Mouse (Mus musculus): Measurements from ENCODE around the gene Gzmm. TPM values are rescaled to one million over a fixed set of nuclear protein-coding genes. Genes with fewer than 3 reads are reported as not detected.

Gene Gzmm
- polyA plus RNA-seq, 1 experiment from 2014 or later: not detected

DNA sequence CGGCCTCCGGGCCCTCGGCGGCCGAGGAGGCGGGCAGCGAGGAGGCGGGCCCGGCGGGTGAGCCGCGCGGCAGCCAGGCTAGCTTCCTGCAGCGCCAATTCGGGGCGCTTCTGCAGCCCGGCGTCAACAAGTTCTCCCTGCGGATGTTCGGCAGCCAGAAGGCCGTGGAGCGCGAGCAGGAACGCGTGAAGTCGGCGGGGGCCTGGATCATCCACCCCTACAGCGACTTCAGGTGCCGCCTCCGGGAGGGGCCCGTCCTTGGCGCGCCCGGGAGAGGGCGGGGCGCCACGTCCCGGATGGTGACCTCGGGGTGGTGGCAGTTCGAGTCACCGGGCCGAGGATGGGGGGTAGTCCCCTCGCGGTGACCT is 28.2 kb downstream of the Gzmm start:
- Histone ChIP-seq H3K27ac (no peak overlapping the region), H3K36me3 (ENCODE audit: inconsistent target) (0 out of 2 replicates have a peak, but pooled peaks cover under 1% of the 10 kb centered on the region), H3K79me2 (ENCODE audit: inconsistent target) (no peaks in the 10 kb centered on the region), H3K4me3 (ENCODE audit: inconsistent target) (no peak overlapping the region)
- 0% methylated on average over 42 of the region's 44 CpGs for WGBS (ENCODE audit: missing documents)

DNA sequence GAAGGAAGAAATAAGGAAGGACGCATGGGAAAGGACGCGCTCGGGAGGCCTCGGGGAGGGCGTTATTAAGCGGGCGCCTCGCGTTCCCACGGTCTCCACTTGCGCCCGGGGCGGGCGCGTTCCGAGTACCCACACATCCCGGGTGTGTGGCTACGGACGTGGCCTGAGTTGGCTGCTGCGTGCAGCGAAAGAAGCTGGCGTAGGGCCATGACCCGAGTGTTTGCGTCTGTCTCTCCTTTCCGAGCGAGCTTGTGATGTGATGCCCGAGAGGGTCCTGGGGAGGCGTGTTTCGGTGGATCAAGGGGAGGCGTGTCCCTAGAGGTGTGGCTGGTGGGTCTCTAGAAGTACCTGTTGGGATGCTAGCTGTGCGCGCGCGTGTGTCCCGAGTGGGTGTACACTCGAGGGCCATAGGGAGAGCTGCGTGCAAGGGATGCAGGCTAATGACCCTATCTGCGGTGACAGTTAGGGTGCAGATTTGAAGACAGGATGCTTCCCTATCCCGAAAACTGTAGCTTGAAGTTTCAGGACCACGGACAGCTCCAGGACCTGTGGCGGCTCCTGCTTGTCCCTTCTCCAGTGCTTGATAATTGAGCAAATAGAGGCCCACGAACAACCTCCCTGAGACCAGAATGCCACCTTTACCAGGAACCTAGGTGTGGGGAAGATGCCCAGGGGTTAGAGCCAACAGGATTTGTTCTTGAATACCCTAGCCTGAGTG is 29.0 kb downstream of the Gzmm start:
- no peaks in the 10 kb centered on the region for H3K79me2 ChIP-seq (ENCODE audit: inconsistent target)
- H3K4me3 ChIP-seq (ENCODE audit: inconsistent target): no peak overlapping the region
- no peak overlapping the region for H3K27ac ChIP-seq

DNA sequence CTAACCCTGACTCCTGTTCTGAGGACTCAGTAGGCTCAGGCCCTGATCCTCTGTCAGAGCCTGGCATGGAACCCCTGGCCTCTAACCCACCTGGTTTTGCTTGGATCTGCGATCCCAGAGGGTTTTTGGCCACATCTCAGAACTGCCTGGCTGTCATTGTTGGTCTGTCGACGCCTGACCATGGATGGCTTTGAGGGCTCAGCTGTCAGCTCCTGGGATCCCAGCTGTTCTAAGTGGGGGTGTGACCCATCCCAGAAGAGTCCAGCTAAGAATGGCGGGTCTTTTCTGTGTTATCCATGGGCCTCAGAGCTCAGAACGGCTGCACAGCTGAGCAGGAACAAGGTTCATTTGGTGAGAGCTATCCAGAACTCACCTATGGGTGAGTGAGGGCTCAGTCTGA is 32.3 kb downstream of the Gzmm start:
- 73% methylated on average over 5 of the region's 5 CpGs for WGBS (ENCODE audit: missing documents)
- H3K4me3 ChIP-seq (ENCODE audit: inconsistent target): no peak overlapping the region
- no peaks in the 10 kb centered on the region for H3K79me2 ChIP-seq (ENCODE audit: inconsistent target)
- H3K36me3 ChIP-seq (ENCODE audit: inconsistent target): no peaks in the 10 kb centered on the region
- no peak overlapping the region for H3K27ac ChIP-seq

More for the DNA sequence above, 29.0 kb downstream of the Gzmm start:
- WGBS (ENCODE audit: missing documents): 6% methylated on average over 29 of the region's 43 CpGs
- H3K36me3 ChIP-seq (ENCODE audit: inconsistent target): no peaks in the 10 kb centered on the region

DNA sequence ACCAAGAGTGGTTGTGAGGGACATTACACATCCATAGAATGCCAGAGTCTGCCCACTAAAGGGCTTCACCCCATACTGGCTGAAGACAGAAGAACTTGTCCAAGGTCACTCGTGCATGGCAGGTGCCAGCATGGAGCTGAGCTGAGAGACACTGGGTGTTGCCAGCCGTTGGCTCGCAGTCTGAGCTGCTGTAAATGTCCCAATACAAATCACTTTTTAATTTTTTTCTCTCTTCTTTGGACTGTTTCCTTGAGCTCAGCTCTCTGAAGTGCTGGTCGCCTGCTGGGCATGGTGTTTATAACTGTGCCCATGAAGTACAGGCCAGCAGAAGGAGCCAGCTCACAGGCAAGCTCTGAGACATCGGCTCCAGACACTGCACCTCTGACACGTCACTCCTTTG is 34.2 kb downstream of the Gzmm start:
- Histone ChIP-seq H3K4me3 (ENCODE audit: inconsistent target) (no peak overlapping the region), H3K79me2 (ENCODE audit: inconsistent target) (no peaks in the 10 kb centered on the region), H3K27ac (no peak overlapping the region), H3K36me3 (ENCODE audit: inconsistent target) (no peaks in the 10 kb centered on the region)
- 74% methylated on average over 6 of the region's 6 CpGs for WGBS (ENCODE audit: missing documents)

DNA sequence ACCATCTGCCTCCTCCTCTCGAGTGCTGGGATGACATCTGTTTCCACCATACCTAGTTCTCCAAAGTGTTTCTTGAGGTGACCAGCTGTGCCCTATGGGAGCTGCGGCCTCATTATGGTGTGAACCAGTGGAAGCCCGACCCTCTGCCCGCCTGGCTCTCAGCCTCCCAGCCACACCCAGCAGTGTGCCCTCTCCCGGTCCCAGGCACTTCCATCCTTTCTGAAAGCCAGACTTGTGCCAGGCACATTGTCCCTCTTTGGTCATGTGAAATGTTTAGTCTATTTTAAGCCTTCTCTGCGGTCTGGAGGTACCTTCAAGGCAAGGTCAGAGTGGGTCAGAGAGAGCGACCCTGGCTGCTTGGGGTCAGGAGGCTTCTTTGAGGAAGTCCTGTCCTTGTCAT is 34.9 kb downstream of the Gzmm start:
- no peaks in the 10 kb centered on the region for H3K79me2 ChIP-seq (ENCODE audit: inconsistent target)
- H3K4me3 ChIP-seq (ENCODE audit: inconsistent target): no peak overlapping the region
- H3K27ac ChIP-seq: no peak overlapping the region
- WGBS (ENCODE audit: missing documents): 77% methylated on average over 7 of the region's 7 CpGs
- H3K36me3 ChIP-seq (ENCODE audit: inconsistent target): no peaks in the 10 kb centered on the region

DNA sequence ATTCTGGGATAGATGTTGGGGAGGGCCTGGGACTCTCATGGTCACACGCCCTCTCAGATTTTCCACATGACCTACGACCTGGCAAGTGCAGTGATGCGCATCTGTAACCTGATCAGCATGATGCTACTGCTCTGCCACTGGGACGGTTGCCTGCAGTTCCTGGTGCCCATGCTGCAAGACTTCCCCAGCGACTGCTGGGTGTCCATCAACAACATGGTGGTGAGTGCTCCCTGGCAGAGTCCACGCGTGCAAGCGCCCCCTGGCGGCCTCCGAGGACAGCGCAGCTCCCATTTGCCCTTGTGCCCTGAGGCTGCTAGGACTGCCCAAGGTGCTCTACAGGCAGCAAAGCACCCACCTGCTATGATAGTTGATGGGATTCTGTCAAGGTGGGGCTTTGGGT is 37.3 kb downstream of the Gzmm start:
- Histone ChIP-seq H3K27ac (no peak overlapping the region), H3K79me2 (ENCODE audit: inconsistent target) (no peaks in the 10 kb centered on the region), H3K36me3 (ENCODE audit: inconsistent target) (no peaks in the 10 kb centered on the region), H3K4me3 (ENCODE audit: inconsistent target) (no peak overlapping the region)
- 39% methylated on average over 10 of the region's 11 CpGs for WGBS (ENCODE audit: missing documents)

DNA sequence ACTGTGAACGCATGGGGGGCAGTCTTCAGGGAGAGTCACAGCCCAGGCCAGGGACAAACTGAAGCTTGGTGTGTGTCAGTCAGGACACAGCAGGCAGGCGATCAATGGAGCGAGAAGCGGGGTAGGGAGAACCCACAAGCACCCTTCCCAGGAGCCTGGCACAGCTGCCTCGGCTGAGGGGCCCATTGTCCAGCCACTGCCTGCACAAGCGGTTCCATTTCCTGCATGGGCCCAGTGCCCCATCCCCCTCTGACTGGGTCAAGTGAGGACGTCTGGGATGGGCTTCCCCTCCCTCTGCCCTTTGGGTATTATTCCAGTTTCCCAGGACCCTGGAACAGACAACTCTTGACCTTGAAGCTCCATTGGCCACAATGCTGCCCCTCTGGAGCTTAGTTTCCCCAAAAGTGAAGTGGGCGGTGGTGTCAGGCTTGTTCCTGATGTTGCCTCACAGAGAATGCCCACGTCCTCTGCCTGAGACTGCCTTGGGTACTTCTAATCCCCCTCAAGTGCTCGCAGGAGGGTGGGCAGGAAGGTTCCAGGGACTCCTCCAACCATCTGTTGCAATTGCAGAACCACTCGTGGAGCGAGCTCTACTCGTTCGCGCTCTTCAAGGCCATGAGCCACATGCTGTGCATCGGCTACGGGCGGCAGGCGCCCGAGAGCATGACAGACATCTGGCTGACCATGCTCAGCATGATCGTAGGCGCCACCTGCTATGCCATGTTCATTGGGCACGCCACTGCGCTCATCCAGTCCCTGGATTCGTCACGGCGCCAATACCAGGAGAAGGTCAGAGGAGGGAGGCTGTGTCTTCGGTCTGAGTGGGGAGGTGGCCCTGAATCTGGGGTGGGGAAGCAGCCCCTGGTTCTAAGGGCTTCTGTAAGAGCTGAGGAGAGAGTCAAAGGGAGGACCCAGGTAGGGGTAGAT is 39.8 kb downstream of the Gzmm start:
- no peak overlapping the region for H3K27ac ChIP-seq
- 70% methylated on average over 25 of the region's 28 CpGs for WGBS (ENCODE audit: missing documents)
- no peak overlapping the region for H3K4me3 ChIP-seq (ENCODE audit: inconsistent target)
- no peaks in the 10 kb centered on the region for H3K79me2 ChIP-seq (ENCODE audit: inconsistent target)
- H3K36me3 ChIP-seq (ENCODE audit: inconsistent target): no peaks in the 10 kb centered on the region

DNA sequence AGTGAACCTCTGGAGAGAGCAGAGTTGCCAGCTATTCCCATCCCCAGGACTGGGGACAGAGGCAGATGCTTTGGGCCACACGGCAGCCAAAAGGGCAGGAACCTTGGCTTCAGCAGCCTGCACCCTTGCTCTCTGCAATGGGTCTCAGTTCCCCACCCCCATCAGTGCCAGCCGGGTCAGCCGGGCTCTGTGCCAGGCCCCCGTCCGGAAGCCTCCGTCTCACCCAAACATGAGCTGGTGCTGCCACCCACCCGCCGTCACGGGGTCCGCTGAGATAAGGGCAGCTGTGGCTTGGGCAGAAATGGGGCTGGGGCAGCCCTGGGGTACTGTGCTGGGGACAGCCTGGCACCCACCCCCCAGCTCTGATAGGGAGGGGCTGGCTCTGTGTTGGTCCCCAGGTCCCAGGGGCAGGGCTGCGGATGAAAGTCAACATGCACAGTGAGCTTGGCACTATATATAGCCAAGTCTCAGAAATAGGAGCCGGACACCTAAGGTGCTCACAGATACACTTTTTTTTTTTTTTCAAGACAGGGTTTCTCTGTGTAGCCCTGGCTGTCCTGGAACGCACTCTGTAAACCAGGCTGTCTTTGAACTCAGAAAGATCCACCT is 40.6 kb downstream of the Gzmm start:
- Histone ChIP-seq H3K79me2 (ENCODE audit: inconsistent target) (no peaks in the 10 kb centered on the region), H3K4me3 (ENCODE audit: inconsistent target) (no peak overlapping the region), H3K36me3 (ENCODE audit: inconsistent target) (peaks cover 7% of the 10 kb centered on the region; the same call in 1 of the 2 replicates), H3K27ac (no peak overlapping the region)
- 59% methylated on average over 13 of the region's 13 CpGs for WGBS (ENCODE audit: missing documents)

DNA sequence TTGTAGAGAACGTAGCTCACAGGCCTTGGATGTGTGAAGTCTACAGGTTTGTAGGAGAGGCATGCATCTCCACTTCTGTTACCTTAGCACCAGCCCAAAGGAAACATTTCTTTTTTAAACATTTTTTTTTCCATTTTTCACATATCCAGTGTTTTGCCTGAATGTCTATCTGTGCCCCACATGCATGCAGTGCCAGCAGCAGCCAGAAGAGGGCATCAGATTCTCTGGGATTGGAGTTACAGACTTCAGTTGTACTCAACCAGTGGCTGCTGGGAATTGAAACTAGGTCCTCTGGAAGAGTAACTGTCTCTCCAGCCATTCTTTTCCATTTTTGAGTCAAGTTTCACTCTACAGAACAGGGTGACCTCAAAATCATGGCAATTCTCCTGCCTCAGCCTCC is 43.7 kb downstream of the Gzmm start:
- WGBS (ENCODE audit: missing documents): 92% methylated on average over 1 of the region's 1 CpGs
- H3K79me2 ChIP-seq (ENCODE audit: inconsistent target): no peaks in the 10 kb centered on the region

DNA sequence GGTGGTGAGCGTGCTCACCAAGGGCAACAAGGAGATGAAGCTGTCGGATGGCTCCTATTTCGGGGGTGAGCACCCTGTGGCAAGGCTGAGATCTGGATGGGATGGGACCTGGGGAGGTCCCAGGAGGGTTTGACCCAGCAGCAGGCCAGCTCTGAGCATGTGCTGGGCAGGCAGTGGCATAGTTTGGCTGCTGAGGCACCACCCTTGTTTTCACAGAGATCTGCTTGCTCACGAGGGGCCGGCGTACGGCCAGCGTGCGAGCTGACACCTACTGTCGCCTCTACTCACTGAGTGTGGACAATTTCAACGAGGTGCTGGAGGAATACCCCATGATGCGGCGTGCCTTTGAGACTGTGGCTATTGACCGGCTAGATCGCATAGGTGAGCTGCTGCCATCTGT is 45.0 kb downstream of the Gzmm start:
- H3K79me2 ChIP-seq (ENCODE audit: inconsistent target): no peaks in the 10 kb centered on the region
- no peak overlapping the region for H3K27ac ChIP-seq
- 99% methylated on average over 15 of the region's 15 CpGs for WGBS (ENCODE audit: missing documents)
- H3K4me3 ChIP-seq (ENCODE audit: inconsistent target): no peak overlapping the region
- peaks cover 37% of the 10 kb centered on the region for H3K36me3 ChIP-seq (ENCODE audit: inconsistent target)

More for the DNA sequence above, 43.7 kb downstream of the Gzmm start:
- Histone ChIP-seq H3K27ac (no peak overlapping the region), H3K4me3 (ENCODE audit: inconsistent target) (no peak overlapping the region), H3K36me3 (ENCODE audit: inconsistent target) (peaks cover 26% of the 10 kb centered on the region)

DNA sequence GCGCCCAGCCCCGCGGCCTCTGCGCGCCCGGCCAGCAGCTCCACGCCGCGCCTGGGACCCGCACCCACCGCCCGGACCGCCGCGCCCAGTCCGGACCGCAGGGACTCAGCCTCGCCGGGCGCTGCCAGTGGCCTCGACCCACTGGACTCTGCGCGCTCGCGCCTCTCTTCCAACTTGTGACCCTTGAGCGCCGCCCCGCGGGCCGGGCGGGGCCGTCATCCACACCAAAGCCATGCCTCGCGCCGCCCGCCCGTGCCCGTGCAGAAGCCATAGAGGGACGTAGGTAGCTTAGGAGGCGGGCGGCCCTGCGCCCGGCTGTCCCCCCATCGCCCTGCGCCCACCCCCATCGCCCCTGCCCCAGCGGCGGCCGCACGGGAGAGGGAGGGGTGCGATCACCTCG is 46.5 kb downstream of the Gzmm start:
- no peak overlapping the region for H3K4me3 ChIP-seq (ENCODE audit: inconsistent target)
- no peak overlapping the region for H3K27ac ChIP-seq
- H3K79me2 ChIP-seq (ENCODE audit: inconsistent target): no peaks in the 10 kb centered on the region
- 87% methylated on average over 29 of the region's 52 CpGs for WGBS (ENCODE audit: missing documents)
- peaks cover 42% of the 10 kb centered on the region for H3K36me3 ChIP-seq (ENCODE audit: inconsistent target)

DNA sequence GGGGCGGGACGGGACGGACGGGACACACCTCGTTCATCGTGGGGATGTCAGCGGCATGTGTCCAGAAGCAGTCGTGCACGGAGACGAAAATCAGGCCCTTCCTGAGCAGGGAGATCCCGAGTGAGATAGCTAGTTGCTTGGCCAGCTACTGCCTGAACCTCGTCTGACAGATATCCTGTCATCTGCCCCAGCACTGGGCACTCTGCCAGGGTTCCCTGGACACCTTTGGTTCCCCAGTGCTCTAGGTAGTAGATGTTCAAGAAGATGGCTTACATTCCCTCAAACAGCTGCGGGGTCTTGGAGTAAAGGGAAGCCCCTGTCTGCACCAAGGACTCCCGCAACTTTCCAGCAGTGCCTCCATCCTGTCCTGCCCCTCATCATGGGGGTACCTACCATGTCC is 47.9 kb downstream of the Gzmm start:
- Histone ChIP-seq H3K27ac (no peak overlapping the region), H3K4me3 (ENCODE audit: inconsistent target) (no peak overlapping the region), H3K36me3 (ENCODE audit: inconsistent target) (peaks cover 56% of the 10 kb centered on the region), H3K79me2 (ENCODE audit: inconsistent target) (no peaks in the 10 kb centered on the region)
- 93% methylated on average over 8 of the region's 14 CpGs for WGBS (ENCODE audit: missing documents)

DNA sequence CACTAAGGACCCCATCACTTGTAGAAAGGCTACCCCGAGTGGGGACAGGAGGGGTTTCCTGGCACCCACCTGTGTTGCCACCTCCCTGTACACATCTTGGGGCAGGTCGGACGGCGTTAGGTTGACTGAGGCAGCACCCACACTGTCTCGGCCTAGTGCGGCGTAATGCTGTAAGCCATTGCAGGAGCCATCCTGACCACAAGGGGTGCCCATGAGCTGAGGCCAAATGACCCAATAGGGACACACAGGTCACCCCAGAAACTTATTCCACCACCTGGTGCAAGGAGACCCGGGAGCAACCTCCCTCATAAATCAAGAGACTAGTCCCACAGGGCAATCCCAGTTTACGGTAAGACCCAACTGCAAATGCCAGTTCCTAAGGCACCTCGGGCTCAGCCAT is 49.4 kb downstream of the Gzmm start:
- no peaks in the 10 kb centered on the region for H3K79me2 ChIP-seq (ENCODE audit: inconsistent target)
- H3K36me3 ChIP-seq (ENCODE audit: inconsistent target): peaks cover 61% of the 10 kb centered on the region
- 98% methylated on average over 10 of the region's 10 CpGs for WGBS (ENCODE audit: missing documents)
- no peak overlapping the region for H3K27ac ChIP-seq
- no peak overlapping the region for H3K4me3 ChIP-seq (ENCODE audit: inconsistent target)

DNA sequence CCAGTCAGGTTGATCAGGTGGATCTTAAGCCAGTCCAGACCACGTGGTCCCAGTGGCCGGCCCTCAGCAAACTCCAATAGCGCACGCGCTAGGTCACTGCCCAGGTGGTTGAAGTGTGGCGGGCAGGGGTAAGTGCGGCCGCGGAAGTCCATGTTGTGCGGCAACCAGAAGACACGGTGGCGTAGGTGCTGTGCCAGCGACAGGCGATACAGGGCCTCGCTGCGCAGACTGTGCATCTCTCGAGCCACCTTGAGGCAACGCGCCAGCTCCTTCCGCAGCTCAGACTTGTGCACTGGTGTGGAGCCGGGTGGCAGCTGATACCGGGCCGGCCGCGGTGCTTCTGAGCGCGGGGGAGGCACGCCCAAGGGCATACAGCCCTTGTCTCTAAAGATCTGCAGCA is 50.4 kb downstream of the Gzmm start:
- Histone ChIP-seq H3K36me3 (ENCODE audit: inconsistent target) (peaks cover 61% of the 10 kb centered on the region), H3K4me3 (ENCODE audit: inconsistent target) (no peak overlapping the region), H3K79me2 (ENCODE audit: inconsistent target) (no peaks in the 10 kb centered on the region), H3K27ac (no peak overlapping the region)
- 96% methylated on average over 28 of the region's 28 CpGs for WGBS (ENCODE audit: missing documents)

DNA sequence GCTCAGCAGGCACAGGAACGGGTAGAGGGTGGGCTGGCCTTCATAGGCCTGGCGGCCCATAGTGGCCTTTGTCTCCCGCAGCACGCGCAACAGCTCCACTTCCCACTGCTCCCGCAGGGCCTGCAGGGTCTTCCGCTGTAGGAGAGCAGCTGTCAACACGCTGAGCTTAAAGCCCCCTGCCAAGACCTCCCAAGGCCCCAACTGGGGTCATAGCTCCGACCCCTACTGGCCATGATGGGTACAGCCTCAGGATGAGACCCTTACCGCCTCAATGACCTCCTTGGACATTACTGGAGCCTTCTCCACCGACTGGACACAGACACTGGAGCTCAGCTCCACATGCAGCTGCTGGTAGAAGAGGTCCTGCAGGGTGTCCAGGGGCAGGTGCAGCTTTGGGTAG is 52.0 kb downstream of the Gzmm start:
- H3K36me3 ChIP-seq (ENCODE audit: inconsistent target): peaks cover 60% of the 10 kb centered on the region
- no peak overlapping the region for H3K4me3 ChIP-seq (ENCODE audit: inconsistent target)
- no peak overlapping the region for H3K27ac ChIP-seq
- H3K79me2 ChIP-seq (ENCODE audit: inconsistent target): peaks cover 7% of the 10 kb centered on the region; the same call in 1 of the 2 replicates
- WGBS (ENCODE audit: missing documents): 91% methylated on average over 11 of the region's 11 CpGs

All from macrophage (primary cell).